Mouse (Mus musculus) layer of hippocampus, postnatal 36 days (tissue): ENCODE data around the gene Golga7b. TPM values are rescaled to one million over a fixed set of nuclear protein-coding genes. Genes with fewer than 3 reads are reported as not detected.

Experiments used
- DNase-seq, 2 experiments: peaks; one replicate each; pipeline ENCODE4 v3.0.0; 2022
- total RNA-seq, 2 experiments: library from RNA; stranded (reverse); gene quantifications; 2 replicates each; pipeline ENCODE4 v1.2.3; 2021

The Golga7b gene
- total RNA-seq = 10 to 100 TPM; 63.7 to 66.8 TPM

DNA sequence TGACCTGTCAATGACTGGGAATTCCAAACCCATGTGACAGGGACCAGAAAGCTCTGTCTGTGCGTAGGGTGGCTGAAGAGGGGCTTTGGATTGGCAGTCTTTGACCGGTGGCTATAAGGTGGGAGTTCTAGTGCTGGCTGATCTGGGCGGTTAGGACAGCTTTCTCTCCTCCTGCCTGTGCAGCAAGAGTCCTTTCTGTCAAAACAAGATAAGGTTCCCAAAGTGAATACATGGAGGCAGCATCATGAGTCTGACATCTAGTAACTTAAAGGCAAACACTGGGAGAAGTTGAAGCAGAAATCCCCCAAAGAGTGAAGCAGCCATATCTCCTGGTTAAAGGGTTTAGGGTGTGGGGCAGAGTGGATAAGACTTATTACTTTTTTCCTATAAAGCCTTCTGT, at the start of gene Golga7b:
Gene Golga7b, plus strand, starts transcription at position 56 of the 400 bp plus-strand sequence.
- DNase-seq = no peak

DNA sequence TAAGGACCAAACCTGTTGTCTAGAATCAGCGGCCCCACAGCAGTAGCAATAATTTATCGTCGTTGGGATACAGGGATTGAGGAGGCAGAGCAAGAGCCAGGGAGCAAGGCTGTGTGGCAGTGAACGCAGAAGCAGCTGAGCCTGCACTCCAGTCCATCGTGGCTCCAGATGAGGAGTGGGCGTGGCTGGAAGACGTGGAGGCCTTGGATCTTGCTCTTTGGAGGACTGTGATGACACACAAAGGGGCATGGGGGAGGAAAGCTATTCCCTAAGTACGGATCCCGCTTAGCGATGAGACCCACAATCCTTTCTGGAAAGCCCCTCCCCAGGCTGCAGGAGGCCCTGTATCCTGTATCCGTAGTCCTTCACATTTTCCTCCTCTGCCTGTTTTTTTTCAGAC, 49.3 kb upstream of the Golga7b start:
- no peak for DNase-seq

DNA sequence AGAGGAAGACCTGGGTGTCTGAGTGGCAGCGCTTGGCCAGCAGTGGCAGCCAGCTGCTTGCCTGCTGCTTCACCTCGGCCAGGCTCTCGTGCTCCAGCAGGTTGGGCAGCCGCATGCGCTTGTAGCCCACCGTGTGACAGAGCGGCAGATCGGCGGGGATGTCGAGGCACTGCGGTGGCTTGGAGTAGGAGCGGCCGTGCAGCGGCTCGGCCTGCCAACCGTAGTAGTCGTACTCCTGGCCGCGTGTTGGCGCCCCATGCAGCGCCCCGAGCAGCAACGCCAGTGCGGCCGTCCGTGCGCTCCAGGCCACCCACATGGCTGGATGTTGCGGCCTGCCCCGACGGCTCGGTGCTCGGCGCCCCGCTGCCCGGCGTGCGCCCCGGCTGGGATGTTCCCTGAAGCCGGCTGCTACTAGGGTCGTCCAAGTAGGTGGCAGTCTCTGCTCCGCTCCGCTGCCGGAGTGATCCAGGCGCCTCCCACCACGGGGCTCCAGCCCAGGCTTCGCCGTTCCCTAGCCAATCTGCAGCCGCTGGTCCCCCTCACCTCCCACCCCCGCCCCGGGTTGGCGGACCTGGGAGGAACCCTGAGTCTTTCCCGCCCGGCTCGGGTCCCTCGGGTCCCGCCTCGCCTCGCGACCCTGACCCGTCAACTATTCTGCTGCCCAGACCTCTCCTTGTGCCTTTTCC, 45.5 kb upstream of the Golga7b start, which contains the start of gene Sfrp5:
Gene Sfrp5, minus strand, starts transcription at position 557 of the 686 bp plus-strand sequence.
- no peak for DNase-seq

DNA sequence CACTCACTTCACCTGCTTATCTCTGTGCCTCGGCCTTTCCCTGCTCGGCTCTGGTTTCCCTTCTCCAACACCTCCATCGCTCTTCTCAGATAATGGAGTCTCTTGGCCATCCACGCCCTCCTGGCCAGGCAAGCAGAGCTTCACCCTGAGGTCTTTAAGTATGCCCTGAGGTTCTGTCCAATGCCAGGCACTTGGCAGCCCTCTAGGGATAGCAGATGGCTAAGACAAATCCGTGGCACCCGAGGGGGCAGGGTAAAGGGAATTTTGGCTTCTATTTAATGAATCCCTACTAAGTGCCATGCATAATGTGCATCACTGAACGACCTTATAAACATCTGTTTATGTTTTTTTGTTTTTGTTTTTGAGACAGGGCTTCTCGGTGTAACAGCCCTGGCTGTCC, 44.9 kb upstream of the Golga7b start:
- DNase-seq = no peak

DNA sequence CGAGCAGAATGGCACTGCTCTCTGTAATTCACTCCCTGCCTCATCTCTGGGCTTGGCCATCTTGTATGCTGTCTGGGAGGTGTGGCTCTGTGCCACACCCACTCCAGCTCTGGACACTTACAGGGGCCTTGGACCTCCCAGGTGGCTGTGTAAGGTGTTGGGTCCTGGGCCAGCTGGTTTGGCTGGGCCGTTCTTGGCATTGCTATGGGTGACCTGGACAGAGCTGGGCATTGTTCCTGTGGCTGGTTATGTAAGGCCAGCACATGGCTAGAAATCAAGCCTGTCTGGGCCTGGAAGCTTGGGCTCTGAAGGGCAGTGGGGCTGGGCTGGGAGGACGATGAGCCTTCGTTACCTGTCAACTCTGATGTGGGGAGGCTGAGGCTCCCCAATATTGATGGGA, 43.1 kb upstream of the Golga7b start:
- DNase-seq = no peak

DNA sequence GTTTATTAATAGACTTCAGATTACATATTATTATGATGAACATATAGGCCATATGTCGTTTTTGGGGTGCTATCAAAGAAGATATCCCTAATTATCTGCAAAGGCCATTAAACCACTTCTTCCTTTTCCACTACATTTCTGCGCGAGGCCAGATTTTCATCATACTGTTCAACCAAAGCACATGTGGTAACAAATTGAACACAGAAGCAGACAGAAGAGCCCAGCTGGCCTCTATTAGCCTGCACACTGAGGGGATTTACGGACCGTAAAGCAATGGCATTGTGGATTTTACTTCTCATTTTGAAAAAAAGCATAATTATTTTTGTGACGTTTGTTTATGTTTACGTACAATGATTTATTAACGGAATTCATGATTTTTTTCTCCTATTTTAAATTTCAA, 42.2 kb upstream of the Golga7b start:
- no peak for DNase-seq

DNA sequence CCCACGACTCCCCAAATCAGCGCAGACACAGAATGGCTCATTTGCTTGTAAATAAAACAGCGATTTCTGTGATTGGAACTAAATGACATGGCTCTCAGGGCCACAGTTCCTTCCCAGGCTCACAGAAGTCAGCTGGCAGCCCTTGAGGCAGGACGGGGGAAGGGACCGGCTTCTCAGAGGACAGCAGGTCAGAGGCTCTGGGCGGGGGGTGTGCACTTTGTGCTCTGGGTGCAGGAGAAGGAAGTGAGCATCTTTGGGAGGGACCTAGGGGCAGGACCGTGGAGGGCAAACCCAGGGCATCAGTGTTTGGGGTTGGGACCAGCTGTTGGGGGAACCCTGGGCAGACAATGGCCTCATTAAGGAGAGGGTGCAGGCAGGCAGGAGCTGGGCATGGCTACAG, 37.9 kb upstream of the Golga7b start:
- DNase-seq = no peak

DNA sequence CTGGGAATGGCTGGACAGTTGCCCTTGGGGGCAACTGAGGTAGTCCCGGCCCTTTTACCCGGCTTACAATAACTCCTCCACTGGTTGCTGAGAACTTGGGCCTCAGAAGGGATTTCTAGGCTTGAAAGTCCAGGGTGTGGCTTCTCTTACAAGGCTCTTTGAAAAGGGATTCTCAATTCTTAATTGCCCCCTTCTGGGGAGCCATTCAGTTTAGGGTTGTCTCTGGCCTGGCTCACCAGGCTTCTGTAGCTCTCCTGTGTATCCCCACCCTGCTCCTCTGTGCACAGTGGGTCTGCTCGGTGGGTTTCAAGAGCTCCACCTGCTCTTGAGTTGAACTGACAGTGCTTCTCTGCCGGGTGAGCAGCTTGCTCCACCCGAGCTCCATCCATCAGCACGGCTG, 37.4 kb upstream of the Golga7b start:
- DNase-seq = no peak

DNA sequence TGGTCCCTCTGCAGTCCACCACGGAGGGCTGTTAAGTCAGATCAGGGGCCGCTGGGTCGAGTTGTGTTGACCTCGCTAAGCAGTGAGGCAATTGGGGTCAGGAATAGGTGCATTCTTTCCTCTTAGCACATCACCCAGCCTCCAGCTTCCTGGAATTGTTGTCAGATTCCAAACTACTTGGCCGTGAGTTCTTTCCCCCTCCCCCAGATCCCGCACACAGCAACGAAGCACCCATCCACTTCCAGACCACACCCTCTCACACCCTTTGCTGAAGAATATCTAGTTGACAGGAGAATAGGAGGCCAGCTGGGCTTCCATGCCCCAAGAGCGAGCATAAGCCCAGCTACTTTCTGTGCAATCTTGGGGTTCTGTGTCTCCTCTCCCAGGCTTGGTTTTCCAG, 35.4 kb upstream of the Golga7b start:
- DNase-seq = no peak

DNA sequence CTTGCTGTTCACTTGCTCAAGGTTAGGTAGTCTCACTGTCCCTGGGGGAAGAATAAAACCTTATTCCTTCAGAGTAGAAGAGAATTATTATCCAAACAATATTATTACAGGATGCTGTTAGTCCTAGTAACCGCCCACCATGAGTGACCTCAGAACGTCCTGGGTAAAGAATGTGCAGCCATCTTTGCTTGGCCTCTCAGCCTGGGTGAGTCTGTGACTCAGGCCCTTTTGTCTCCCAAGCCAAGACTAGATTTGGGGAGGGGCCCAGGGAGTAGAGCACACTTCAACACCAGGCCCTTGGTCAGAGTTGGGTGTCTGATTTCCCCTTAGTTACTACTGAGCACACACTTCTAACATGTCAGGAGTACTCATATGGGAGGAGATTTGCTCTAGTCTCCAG, 32.8 kb upstream of the Golga7b start:
- no peak for DNase-seq

DNA sequence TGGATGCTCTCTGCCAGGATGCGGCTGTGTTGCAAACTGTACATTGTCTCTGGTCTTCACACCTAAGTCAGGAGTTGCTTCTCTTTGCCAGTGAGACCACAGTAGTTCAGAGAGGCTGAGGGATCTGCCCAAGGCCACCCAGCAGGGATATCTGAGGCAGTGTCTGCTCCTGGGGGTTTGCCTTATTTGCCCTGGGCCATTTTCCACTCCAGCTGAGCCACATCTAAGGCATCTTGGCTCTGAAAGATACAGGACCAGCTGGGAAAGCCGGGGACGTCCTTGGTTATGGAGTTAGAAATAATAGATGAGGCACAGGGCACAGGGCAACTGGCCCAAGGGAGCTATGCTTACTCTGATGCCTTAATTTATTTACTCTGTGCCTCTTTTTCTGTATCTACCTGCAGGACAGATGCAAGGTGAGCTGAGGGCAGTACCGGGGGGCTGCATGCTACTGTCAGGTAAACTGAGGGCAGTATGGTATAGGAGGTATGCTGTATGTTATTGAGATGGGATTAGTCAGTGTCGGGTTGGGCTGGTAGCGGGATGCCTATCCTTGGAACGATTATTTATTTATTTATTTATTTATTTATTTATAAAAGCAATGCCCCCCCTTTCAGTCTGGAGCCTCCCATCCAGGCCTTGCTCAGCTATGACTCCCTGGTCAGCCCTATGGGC, 30.5 kb upstream of the Golga7b start:
- DNase-seq = no peak

DNA sequence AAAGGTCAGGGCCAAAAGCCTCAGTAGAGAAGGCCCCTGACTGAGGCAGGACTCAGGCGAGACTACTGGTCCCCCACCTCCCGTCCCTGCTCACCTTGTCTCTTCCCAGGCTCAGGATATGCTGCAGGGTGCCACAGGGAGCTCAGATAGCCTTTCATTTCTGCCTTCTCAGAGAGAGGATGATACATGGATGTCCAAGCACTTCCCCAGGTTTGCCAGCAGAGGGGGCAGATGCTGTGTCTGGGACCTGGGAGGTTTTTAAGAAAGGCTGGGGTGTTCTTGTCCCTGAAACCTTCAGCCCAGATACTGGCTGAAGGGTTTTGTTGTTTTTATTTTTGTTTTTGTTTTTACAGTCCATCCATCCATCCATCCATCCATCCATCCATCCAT, 30.0 kb upstream of the Golga7b start:
- peak; percentile 46 to 60 for DNase-seq

DNA sequence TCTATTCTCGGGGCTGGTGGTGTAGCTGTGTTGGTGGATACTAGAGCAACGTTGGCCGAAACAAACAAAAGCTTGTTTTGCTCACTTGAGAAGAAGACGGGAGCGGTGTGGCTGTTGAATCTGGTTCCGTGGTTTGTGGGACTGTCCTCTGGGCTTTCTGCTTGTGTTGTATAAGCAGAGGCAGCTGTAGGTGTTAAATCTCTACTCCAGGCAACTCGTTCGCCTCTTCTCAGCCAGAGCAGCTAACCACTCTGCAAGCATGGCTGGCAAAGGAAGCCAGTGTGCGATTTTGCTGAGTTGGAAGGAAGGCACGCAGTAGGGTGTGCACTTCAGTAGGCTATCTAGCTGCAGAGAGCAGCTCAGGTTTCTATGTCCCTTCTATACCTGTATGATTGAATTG, 20.9 kb upstream of the Golga7b start:
- DNase-seq = no peak

DNA sequence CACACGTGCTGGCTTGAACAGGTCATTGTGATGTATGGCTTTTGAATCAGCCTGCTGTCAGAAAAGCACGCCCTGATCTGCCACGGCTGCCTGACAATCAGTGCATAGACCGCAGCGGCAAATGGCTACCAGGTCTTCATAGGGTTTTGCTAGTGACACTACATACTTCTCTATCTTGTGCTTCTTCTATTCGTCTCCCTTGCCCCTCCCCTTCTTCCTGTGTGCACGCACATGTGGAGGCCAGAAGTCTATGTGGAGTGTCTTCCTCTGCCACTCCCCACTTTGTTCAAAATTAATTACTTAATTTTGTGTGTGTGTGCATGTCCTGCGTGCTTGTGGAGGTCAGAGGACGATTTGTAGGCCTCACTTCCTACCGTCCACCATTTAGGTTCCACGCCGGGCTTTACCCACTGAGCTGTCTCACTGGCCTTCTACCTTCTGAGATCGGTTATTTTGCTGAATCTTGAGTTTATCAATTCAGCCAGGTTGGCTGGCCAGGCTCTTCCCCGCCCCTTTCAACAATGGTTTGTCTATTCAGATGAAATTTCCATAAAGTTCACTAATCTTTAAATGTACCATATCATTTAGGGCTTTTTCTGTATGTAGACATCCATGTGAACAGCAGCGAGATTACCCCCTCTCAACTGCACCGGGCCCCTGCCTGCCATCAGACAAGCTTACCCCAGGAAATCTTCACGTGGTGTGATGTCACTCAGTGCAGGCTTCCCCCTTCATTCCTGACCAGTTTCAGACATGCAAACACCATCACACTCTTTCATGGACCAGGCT, 17.7 kb upstream of the Golga7b start:
- DNase-seq = no peak

DNA sequence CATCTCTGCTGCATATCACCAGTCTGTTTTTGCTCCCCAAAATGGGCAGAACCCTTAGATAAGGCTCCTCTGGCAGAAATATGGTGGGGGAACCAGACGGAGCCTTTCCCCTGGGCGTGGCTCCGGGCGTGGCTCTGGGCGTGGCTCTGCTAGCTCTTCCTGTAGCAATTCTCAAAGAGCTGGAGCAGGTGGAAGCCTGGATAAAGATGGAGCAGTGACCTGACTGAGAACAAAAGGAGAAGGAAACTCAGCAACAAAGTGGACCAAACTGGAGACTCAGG, 17.1 kb upstream of the Golga7b start:
- no peak for DNase-seq

DNA sequence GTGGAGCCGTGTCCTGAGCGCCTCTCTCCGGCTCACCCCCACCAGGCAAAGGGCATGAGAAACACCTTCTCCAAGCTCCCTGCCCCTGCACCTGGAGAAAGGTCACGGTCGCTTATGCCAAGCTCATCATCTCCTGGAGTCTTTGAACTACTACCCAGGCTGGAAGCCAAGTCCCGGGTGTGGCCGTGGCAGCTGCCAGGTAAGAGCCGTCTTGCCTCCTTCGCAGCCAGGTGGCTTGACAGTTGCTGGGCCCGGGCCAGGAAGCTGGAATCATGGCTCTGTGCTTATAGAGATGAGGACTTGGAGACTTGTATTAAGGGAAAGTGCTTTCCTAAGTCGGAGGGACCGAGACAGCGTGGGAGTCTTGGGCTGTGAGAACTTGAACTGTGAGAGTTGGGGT, 16.4 kb upstream of the Golga7b start:
- no peak for DNase-seq

DNA sequence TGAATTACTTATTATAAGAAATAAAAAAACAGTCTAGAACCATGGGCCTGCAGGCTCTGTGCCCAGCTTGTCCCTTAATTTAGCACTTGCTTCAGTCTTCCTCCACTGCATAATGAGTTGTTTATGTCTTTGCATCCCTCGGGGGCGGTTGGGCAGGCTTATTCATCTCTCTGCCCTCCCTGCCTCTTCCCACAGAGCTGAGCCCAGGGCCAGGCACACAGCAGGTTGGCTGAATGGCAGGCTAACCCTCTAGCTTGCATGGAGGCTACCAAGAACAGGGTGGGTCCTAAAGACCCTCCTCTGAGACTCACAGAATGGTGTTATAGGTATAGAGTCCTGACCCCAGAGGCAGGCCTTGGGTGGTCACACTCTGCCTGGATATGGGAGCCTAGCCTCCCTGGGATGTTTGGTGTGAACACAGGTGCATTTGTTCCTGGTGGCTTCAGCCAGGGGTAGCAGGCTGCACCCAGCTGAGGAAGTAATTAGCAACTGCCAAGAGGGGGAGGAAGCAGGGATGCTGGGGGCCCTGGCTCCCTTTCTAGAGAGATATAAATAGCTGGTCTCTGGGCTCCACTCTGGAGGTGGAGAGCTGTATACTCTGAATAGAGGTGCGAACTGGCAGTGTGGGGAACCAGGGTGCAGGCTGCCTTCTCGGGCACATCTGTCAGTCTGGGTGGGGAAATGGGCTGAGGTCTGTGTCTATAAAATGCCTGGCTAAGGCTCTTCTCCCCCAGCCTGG, 9.6 kb upstream of the Golga7b start:
- DNase-seq = no peak

DNA sequence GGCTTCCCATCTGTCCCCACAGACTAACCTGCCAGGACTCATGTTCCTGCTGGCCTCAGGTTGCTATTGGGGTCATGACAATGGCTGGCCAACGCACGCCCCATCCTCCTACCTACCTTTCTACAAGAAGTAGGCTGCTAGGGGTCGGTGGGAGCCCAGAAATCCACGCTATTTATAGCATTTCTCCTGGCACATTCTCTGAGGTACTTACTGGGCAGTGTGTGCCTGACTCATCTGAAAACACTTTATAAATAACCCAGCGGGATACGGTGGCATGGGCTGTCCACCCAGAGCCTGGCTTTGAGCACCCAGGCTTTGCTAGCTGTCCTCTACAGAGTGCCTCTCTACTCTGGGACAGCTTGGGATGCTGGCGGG, 9.0 kb upstream of the Golga7b start:
- no peak for DNase-seq

DNA sequence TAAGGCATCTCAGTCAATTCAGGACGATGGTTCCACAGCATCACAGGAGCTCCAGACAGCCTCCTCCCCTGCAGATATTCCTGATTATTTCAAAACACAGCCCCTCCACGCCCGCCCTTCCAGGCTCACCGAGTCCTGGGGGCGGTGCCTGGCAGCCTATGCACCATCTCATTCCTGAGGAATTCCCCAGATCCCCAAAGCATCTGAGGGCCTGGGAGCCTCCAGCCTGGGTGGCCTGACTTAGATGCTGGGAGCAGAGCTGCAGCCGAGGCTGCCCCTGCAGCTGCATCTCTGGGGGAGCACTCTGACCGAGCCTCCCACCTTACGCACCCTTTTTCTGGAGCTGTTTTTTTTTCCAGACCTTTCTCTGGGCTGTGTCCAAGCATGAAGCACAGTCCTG, 6.5 kb upstream of the Golga7b start:
- no peak for DNase-seq

DNA sequence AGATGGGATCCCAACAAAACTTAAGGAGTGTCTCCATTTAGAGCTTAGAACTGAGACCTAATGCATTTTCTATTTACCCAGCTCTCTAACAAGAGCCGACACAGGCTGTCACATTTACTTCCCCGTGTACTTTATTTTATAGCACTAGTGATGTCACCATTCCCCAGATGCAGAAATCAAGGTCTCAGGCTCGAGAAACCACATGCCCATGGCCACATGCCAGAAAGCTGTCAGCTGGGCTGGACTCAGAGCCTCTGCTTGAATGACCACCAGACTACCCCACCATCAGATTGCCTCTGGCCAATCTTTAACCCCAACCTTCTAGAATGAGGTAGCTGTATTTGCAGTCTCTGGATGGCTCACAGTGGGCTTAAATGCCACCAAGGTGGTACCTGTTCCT, 4.0 kb upstream of the Golga7b start:
- no peak for DNase-seq

DNA sequence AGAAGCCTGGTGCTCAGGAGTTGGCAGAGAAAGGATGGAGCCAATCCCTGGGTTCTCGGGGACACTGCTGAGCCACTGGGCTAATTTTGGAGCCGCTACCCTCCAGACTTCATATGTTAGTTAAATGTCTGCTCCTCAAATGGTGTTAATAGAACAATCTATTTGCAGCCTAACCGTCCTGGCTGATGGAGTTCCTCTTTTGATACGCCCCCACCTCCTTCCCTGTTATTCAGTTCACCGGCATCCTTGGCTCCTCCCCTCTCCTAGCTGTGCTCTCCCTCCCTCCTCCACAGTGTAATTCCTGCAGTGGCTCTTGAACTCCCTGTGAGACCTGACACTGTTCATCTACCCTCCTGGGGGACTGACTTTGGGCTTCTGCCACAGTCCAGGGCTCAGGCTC, 748 bp upstream of the Golga7b start:
- no peak for DNase-seq

DNA sequence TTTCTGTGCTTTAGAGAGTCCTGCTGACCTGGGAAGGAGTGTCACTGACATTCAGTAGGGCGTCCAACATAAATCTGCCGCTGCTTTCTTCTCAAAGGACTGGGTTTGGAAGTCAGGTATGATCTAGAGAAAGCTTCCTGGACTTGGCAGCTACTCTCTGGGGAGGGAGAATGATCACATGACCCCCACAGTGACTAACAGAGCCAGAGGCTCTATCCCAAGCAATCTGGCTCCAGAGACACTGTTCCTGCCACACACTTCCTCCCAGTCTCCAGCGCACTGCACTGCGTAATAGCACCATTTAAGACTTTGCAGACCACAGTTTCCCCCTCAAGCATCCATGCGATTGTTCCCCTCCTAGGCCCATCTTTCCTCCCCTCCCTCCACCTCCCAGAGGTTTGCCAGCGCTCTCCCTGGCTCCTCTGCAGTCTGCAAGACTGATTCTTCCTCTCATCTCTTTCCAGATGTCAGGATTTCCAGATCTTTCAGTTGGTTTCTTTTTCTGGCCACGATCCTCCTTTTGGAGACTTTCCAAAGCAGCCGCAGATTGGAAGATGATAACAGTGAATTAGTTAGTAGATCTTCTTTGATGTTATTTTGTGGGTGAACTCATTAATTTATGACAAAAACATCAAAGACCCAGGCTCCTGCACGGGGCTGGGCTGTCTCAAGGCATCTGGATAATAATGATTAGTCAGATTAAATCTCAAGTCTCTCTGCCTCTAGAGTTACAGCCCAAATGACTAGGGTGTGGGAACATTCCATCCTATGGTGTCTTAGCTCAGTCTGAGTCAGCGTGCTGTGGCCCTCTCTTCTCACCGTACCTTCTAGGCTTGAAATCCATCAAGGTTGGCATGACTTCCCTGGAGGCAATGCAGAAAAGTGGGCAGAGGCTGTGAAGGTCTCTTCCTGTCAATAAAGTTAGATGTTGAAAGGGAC, 2.9 kb downstream of the Golga7b start:
- DNase-seq = no peak
